Mouse (Mus musculus): ENCODE measurements around the gene Prtg. TPM values are rescaled to one million over a fixed set of nuclear protein-coding genes. Genes with fewer than 3 reads are reported as not detected.

Gene Prtg
- total RNA-seq, 2 experiments from 2014 or later, result 0.48 to 0.52 TPM

DNA sequence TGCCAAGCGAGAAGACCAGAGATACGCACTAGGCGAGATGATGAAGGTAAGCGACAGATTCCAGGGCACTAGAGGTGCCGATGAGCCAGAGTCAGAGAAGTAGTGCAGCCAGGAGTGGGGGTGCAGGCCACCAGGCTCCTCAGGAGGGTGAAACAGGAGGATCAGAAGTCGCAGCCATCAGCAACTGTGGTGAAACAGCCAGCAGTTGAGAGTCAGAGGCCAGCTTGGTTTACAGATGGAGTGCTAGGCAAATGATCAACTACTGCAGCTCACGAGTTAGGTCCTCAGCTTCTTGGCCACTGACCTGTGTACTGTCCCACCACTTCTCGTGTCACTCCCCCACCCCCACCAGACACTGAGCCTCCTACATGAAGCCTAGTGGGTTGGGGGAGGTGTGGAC lies 154.7 kb downstream of the Prtg start:
- no peak for DNase-seq
- intact Hi-C loops (cut with DNase I), result no loop called here

GRCm38 (mm10) chr9:72961959-72962358 lies 155.3 kb downstream of the Prtg start:
- intact Hi-C loops (cut with DNase I), result no loop called here
- DNase-seq, result no peak

Other genes with a start within 250 kb of the Prtg start
- 100 to 1,000 TPM; 392 to 399 TPM for gene Nedd4, start 144.5 kb upstream of the Prtg start, total RNA-seq (2021)
- 10 to 100 TPM; 26.1 to 26.2 TPM for gene Pygo1, start 118.8 kb downstream of the Prtg start, total RNA-seq (2021)
- 1 to 10 TPM; 1.5 to 1.8 TPM for gene Dyx1c1, start 151.9 kb downstream of the Prtg start, total RNA-seq (2021)
- gene Gm44503, start 152.0 kb downstream of the Prtg start, total RNA-seq (2021), result under 1 TPM in 1 of 2 experiments, not detected in 1; 0.87 TPM
- gene Ccpg1os, start 178.5 kb downstream of the Prtg start, total RNA-seq (2021), result 1 to 10 TPM; 5.5 to 7.0 TPM
- gene Ccpg1, start 178.6 kb downstream of the Prtg start, total RNA-seq (2021), result 10 to 100 TPM; 64.3 to 67.5 TPM
- gene Pigb, start 233.5 kb downstream of the Prtg start, total RNA-seq (2021), result 10 to 100 TPM; 17.1 to 19.0 TPM
- 1 to 10 TPM; 2.9 to 4.7 TPM for gene Rab27a, start 238.0 kb downstream of the Prtg start, total RNA-seq (2021)